In genomic region chr8:87821655-87822054, GRCm38 (mm10) we compare ENCODE assay signal across 11 mouse cellular contexts.
A peak's percentile ranks its signal among the peaks of the same experiment; 100 is the strongest.
DNase-seq lines count a peak whose midpoint lies in the region; ATAC-seq and TF ChIP-seq lines count a peak whose summit lies in the region.
"Had no signal": no experiment of that assay in that cellular context is flagged by ENCODE, and none has a peak within 500 bp of the region (broad histone marks: within the 10 kb centered on the region; RNA-seq: fewer than 3 reads in every experiment).

No protein-coding gene starts in this region.

- H3K36me3 ChIP-seq in lung, embryonic 16.5 days (ENCODE audit: control insufficient read depth, insufficient read depth, low read length) = no peaks in the 10 kb centered on the region
- peaks cover 37% of the 10 kb centered on the region for H3K36me3 ChIP-seq in forebrain, embryonic 10.5 days (replicated peaks)
- H3K36me3 ChIP-seq in hindbrain, embryonic 14.5 days (replicated peaks; ENCODE audit: control insufficient read depth, insufficient read depth) = no peaks in the 10 kb centered on the region
- H3K36me3 ChIP-seq in midbrain, postnatal 0 days (ENCODE audit: insufficient read depth, low read length) = no peaks in the 10 kb centered on the region
- H3K36me3 ChIP-seq: heart, embryonic 13.5 days had no signal

- no peak for DNase-seq in lung, postnatal 4 days
- DNase-seq in forebrain, embryonic 10.5 days (ENCODE audit: extremely low spot score, low spot score) = no peak
- DNase-seq in hindbrain, embryonic 14.5 days (ENCODE audit: low spot score) = peak; percentile 62
- DNase-seq in midbrain, postnatal 0 days (ENCODE audit: low spot score) = peak; percentile 54
- DNase-seq in T-cell, adult 2 months (ENCODE audit: low spot score) = no peak
- DNase-seq in kidney, adult 9 months = no peak
- no peak for DNase-seq in cerebellum, adult 9-10 months
- DNase-seq: adrenal gland, postnatal 14 days had no signal

- peaks cover 19% of the 10 kb centered on the region for H3K4me1 ChIP-seq in lung, embryonic 16.5 days (replicated peaks; ENCODE audit: control insufficient read depth, insufficient read depth, low read length)
- H3K4me1 ChIP-seq in forebrain, embryonic 10.5 days = peaks cover 65% of the 10 kb centered on the region
- peaks cover 37% of the 10 kb centered on the region for H3K4me1 ChIP-seq in hindbrain, embryonic 14.5 days (replicated peaks; ENCODE audit: control insufficient read depth, insufficient read depth, low read length)
- H3K4me1 ChIP-seq in midbrain, postnatal 0 days (ENCODE audit: insufficient read depth, low read length) = peaks cover 18% of the 10 kb centered on the region; the same call in 1 of the 2 replicates

- H3K9me3 ChIP-seq in lung, embryonic 16.5 days (ENCODE audit: control insufficient read depth, low read length) = no peaks in the 10 kb centered on the region
- H3K9me3 ChIP-seq in forebrain, embryonic 10.5 days = no peaks in the 10 kb centered on the region
- no peaks in the 10 kb centered on the region for H3K9me3 ChIP-seq in hindbrain, embryonic 14.5 days (ENCODE audit: control insufficient read depth, low read length)
- no peaks in the 10 kb centered on the region for H3K9me3 ChIP-seq in midbrain, postnatal 0 days (ENCODE audit: low read length)
- H3K9me3 ChIP-seq: heart, embryonic 13.5 days had no signal

- WGBS in lung, embryonic 16.5 days = 76% methylated on average over 2 of the region's 2 CpGs
- 82% methylated on average over 2 of the region's 2 CpGs for WGBS in forebrain, embryonic 10.5 days
- 71% methylated on average over 2 of the region's 2 CpGs for WGBS in hindbrain, embryonic 14.5 days
- 73% methylated on average over 2 of the region's 2 CpGs for WGBS in midbrain, postnatal 0 days

- TF ChIP-seq CTCF in midbrain, postnatal 0 days (IDR thresholded peaks at IDR 0.05) = no peak

- peak; percentile 45 for ATAC-seq in lung, embryonic 16.5 days (ENCODE audit: low read depth)
- ATAC-seq in hindbrain, embryonic 14.5 days (ENCODE audit: low FRiP score) = no peak
- 0 out of 2 replicates have a peak, but pooled peaks have one; percentile 58 for ATAC-seq in midbrain, postnatal 0 days (ENCODE audit: low FRiP score)

- no peak overlapping the region for H3K27ac ChIP-seq in lung, embryonic 16.5 days (ENCODE audit: low read length)
- peak overlapping the region; percentile 85 for H3K27ac ChIP-seq in forebrain, embryonic 10.5 days
- peak overlapping the region; percentile 40 for H3K27ac ChIP-seq in hindbrain, embryonic 14.5 days
- H3K27ac ChIP-seq in midbrain, postnatal 0 days (ENCODE audit: low read depth, low read length) = no peak overlapping the region
- H3K27ac ChIP-seq: kidney, postnatal 0 days had no signal

- H3K4me3 ChIP-seq in lung, embryonic 16.5 days (ENCODE audit: low read length) = no peak overlapping the region
- 0 out of 2 replicates have a peak overlapping the region, but pooled peaks have one; percentile 29 for H3K4me3 ChIP-seq in forebrain, embryonic 10.5 days
- H3K4me3 ChIP-seq in hindbrain, embryonic 14.5 days (replicated peaks; ENCODE audit: low read length) = no peak overlapping the region
- no peak overlapping the region for H3K4me3 ChIP-seq in midbrain, postnatal 0 days (ENCODE audit: low read depth, low read length)
- H3K4me3 ChIP-seq: heart, embryonic 13.5 days had no signal

- no peak overlapping the region for H3K4me2 ChIP-seq in lung, embryonic 16.5 days (ENCODE audit: low read depth, low read length)
- no peak overlapping the region for H3K4me2 ChIP-seq in hindbrain, embryonic 14.5 days (replicated peaks)
- no peak overlapping the region for H3K4me2 ChIP-seq in midbrain, postnatal 0 days (ENCODE audit: low read depth, low read length, poor library complexity, severe bottlenecking)

- no peaks in the 10 kb centered on the region for H3K27me3 ChIP-seq in lung, embryonic 16.5 days (ENCODE audit: control insufficient read depth, insufficient read depth, low read depth, low read length)
- no peaks in the 10 kb centered on the region for H3K27me3 ChIP-seq in forebrain, embryonic 10.5 days (ENCODE audit: poor library complexity, severe bottlenecking)
- H3K27me3 ChIP-seq in hindbrain, embryonic 14.5 days (ENCODE audit: control insufficient read depth, insufficient read depth, low read length) = no peaks in the 10 kb centered on the region
- no peaks in the 10 kb centered on the region for H3K27me3 ChIP-seq in midbrain, postnatal 0 days (ENCODE audit: insufficient read depth, low read length)
- H3K27me3 ChIP-seq: heart, embryonic 13.5 days had no signal

- H3K9ac ChIP-seq in lung, embryonic 16.5 days (ENCODE audit: low read length) = no peak overlapping the region
- no peak overlapping the region for H3K9ac ChIP-seq in hindbrain, embryonic 14.5 days
- no peak overlapping the region for H3K9ac ChIP-seq in midbrain, postnatal 0 days (replicated peaks; ENCODE audit: low read length, poor library complexity, severe bottlenecking)
- H3K9ac ChIP-seq: heart, embryonic 13.5 days had no signal

Comparison
In these comparisons a context has a peak if more than half of its experiments do, and no peak if none do; other contexts are left out.
1. H3K27ac ChIP-seq: peak in forebrain, embryonic 10.5 days (single experiment) and hindbrain, embryonic 14.5 days (single experiment); none in lung, embryonic 16.5 days (single experiment) and midbrain, postnatal 0 days (single experiment).
2. DNase-seq: peak in hindbrain, embryonic 14.5 days (single experiment) and midbrain, postnatal 0 days (single experiment); none in lung, postnatal 4 days (0 of 2), forebrain, embryonic 10.5 days (single experiment), T-cell, adult 2 months (single experiment), kidney, adult 9 months (single experiment) and cerebellum, adult 9-10 months (single experiment).